Mouse (Mus musculus) right cerebral cortex, adult 18-20 months (tissue): ENCODE results near the gene Olfr1358.
"Not testable (repeated sequence)": the region's sequence is repeated elsewhere in the genome, so short reads cannot be mapped to it uniquely, and the experiment has no call there.

Experiments used
- DNase-seq: peaks from one replicate; pipeline ENCODE4 v3.0.0; 2022; ENCODE audit warnings: mixed read lengths

Gene Olfr1358

GRCm38 (mm10) chr10:78517128-78517527, at the start of gene Olfr1358:
Olfr1358 (plus strand) TSS chr10:78517428.
- DNase-seq = no peak

GRCm38 (mm10) chr10:78467761-78468310, 49.4 kb upstream of the Olfr1358 start:
- DNase-seq = no peak

- peak; percentile 58 for DNase-seq
Measured at GRCm38 (mm10) chr10:78470582-78471313, 46.5 kb upstream of the Olfr1358 start.

DNA sequence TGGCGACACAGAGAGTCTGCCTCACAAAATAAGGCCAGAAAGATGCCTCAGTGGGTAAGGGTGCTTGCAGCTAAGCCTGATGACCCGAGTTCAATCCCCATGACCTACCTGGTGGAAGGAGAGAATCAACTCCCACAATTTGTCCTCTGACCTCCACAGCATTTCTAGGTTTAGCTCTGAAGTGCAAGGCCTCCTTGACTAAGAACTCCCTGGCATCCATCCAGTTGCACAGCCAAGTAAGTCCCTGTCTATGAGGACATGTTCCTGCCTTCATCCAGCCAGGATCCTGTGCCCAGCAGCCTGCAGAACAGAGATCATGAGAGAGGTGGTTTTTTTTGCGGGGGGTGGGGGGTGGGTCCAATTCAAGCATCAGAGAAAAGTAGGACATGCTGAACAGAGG, 45.2 kb upstream of the Olfr1358 start:
- DNase-seq = no peak

- no peak for DNase-seq
Measured at GRCm38 (mm10) chr10:78473434-78473833, 43.8 kb upstream of the Olfr1358 start.

GRCm38 (mm10) chr10:78474759-78475158, 42.5 kb upstream of the Olfr1358 start:
- no peak for DNase-seq

DNA sequence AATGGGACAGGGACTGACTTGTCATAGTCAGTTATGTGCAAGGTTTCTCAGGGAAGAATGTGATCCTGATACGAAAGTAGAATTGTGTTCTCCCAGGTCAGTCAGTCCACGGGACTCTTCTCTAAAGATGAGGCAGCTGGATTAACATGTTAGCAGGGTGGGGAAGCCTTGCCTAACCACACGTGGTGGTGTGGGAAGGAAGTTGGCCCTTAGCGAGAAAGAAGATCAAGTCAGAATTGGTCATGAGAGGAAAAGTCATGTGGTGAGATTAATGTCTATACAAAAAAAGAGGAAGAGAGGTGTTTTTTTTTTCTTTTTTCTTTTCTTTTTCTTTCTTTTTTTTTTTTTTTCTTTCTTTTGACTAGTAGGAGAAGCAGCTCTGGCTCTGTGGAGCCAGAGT, 40.4 kb upstream of the Olfr1358 start:
- no peak for DNase-seq

- DNase-seq = no peak
Measured at GRCm38 (mm10) chr10:78480954-78481927, 36.0 kb upstream of the Olfr1358 start.

GRCm38 (mm10) chr10:78481928-78482499, 35.2 kb upstream of the Olfr1358 start:
- peak; percentile 32 for DNase-seq

- not testable (repeated sequence) for DNase-seq
Measured at GRCm38 (mm10) chr10:78485369-78485768, 31.9 kb upstream of the Olfr1358 start.

GRCm38 (mm10) chr10:78486871-78487270, 30.4 kb upstream of the Olfr1358 start:
- DNase-seq = no peak

DNA sequence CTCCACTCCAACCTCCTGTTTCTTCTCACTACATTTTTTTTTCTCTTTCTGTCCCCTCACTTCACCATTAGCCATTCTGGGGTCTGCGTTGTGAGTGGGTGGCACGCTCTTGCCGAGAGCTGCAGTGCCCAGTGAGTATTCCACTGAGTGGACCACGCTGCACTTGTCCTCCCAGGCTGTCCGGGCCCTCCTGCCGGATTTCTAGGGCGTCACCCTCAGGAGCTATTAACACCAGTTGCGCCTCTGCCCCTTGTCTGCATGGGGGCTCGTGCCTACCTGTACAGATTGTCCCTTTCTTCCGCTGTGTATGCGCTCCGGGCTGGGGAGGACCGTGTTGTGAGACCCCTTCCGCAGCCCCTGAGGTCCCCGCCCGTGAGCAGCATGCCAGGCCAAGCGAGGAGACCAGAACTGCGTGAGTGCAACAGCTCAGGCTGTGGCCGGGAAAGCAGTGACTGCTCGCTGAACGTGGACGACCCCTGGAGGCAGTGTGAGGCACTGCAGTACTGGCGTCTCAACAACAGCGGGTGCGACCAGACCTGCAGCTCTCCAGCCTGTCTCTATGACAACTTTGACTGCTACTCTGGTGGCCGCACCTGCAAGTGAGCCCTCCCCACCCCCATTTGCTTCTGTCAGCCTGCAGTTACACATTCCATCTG, 29.7 kb upstream of the Olfr1358 start:
- peak; percentile 69 for DNase-seq

GRCm38 (mm10) chr10:78502986-78503733, 14.1 kb upstream of the Olfr1358 start:
- DNase-seq = no peak

DNA sequence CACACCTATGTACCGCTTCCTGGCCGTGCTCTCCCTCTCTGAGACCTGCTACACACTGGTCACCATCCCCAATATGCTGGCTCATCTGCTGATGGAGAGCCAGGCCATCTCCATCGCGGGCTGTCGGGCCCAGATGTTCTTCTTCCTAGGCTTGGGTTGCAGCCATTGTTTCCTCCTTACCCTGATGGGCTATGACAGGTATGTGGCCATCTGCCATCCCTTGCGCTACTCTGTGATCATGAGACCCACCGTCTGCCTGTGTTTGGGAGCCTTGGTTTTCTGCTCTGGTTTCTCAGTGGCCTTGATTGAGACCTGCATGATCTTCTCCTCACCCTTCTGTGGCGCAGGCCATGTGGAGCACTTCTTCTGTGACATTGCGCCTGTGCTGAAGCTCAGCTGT, 2.6 kb downstream of the Olfr1358 start:
- DNase-seq = no peak

GRCm38 (mm10) chr10:78520260-78521005, 3.2 kb downstream of the Olfr1358 start:
- DNase-seq = no peak

DNA sequence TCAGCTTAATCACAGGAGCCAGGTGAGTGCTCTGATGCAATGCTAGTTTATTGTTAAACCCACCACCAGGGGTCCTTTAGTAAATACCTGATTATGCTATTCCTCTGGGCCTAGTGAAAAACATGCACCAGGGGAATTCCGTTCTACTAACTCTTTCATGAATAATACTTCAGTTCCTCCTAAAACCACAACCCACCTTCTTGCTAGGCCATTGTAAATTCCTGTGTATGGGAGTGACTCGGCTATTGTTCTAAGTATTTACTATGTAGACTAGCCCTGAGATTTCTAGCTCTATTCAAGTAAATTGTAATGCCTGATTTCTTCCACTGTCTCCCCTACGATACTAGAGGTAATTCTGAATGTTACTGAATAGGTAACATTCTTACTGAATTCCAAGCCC, 7.8 kb downstream of the Olfr1358 start:
- DNase-seq = not testable (repeated sequence)

- no peak for DNase-seq
Measured at GRCm38 (mm10) chr10:78525511-78525910, 8.3 kb downstream of the Olfr1358 start.

GRCm38 (mm10) chr10:78540943-78541342, 23.7 kb downstream of the Olfr1358 start:
- peak; percentile 3 for DNase-seq

DNA sequence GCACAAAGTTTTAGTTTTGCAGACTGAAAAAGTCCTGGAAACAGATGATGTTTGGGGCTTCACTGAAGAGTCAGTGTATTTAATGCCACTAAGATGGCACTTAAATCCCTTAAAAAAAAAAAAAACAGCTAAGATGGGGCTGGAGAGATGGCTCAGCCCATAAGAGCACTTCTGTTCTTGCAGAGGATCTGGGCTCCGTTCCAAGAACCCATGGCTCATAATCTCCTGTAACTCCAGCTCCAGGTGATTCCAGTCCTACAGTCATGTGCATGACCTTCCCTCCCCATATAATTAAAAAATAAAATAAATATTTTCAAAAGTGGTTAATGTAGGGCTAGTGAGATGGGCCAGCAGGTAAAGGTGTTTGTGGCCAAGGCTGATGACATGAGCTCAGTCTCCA, 47.8 kb downstream of the Olfr1358 start:
- DNase-seq = no peak

DNA sequence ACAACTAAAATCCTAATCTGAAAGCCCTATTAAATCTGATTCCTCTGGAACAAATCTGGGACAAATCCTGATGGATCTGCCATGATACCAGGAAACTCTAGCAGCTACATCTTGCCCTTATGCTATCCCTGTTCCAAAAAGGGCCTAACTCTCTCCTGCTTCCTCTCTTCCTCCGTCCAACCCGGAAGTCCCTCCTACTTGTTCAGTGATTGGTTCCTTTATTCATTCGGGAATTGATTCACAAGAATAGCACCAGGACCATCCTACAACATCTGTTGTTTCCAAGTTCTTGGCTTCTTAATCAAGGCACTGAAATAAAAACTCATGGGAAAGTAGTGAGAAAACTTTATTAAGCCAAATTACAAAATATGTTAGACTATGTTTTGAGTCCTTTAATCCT, 52.0 kb downstream of the Olfr1358 start:
- no peak for DNase-seq

GRCm38 (mm10) chr10:78569686-78570085, 52.5 kb downstream of the Olfr1358 start:
- no peak for DNase-seq
